Mouse (Mus musculus) forebrain, embryonic 14.5 days (tissue): ENCODE measurements around the gene Cyp26b1. TPM values are rescaled to one million over a fixed set of nuclear protein-coding genes. Genes with fewer than 3 reads are reported as not detected.

Experiments
- ATAC-seq: fragments of 200-750 bp; cut with Nextera tagmentation; 2 replicates; pipeline ENCODE4 v1.8.0; 2017; ENCODE audit warnings: mild to moderate bottlenecking, moderate library complexity
- DNase-seq: peaks from one replicate; pipeline ENCODE4 v3.0.0-alpha.2; 2015; ENCODE audit warnings: low spot score
- H3K27ac ChIP-seq: fragments of 300-500 bp; sonication (generic); 2 replicates; pipeline ENCODE4 v1.5.1; 2014; ENCODE audit warnings: low read depth, mild to moderate bottlenecking, control low read depth, low read length, moderate library complexity
- H3K27me3 ChIP-seq: fragments of 300-500 bp; sonication (generic); replicated peaks from 2 replicates; pipeline ENCODE4 v1.6.1; 2014; ENCODE audit warnings: low read length, control low read depth, mixed read lengths; ENCODE audit not compliant: control insufficient read depth, insufficient read depth
- H3K36me3 ChIP-seq: fragments of 300-500 bp; sonication (generic); 2 replicates; pipeline ENCODE4 v1.6.1; 2014; ENCODE audit warnings: low read length, control low read depth; ENCODE audit not compliant: control insufficient read depth, insufficient read depth
- H3K4me1 ChIP-seq: fragments of 300-500 bp; sonication (generic); 2 replicates; pipeline ENCODE4 v1.6.1; 2014; ENCODE audit warnings: antibody characterized with exemption, low read length, control low read depth; ENCODE audit not compliant: control insufficient read depth, insufficient read depth
- H3K4me2 ChIP-seq: fragments of 300-500 bp; sonication (generic); 2 replicates; pipeline ENCODE4 v1.6.1; 2014; ENCODE audit warnings: mild to moderate bottlenecking, control low read depth, low read length
- H3K4me3 ChIP-seq: fragments of 300-500 bp; sonication (generic); 2 replicates; pipeline ENCODE4 v1.5.1; 2014; ENCODE audit warnings: low read depth, low read length, control low read depth
- H3K9ac ChIP-seq: fragments of 300-500 bp; sonication (generic); 2 replicates; pipeline ENCODE4 v1.6.1; 2014; ENCODE audit warnings: mild to moderate bottlenecking, low read length, control low read depth, moderate library complexity
- H3K9me3 ChIP-seq: fragments of 300-500 bp; sonication (generic); replicated peaks from 2 replicates; pipeline ENCODE4 v1.6.1; 2016; ENCODE audit warnings: low read length, control low read depth, mixed read lengths; ENCODE audit not compliant: control insufficient read depth
- WGBS: fragments of 180-500 bp; shearing (Covaris S2); extraction: QIAGEN DNeasy Blood & Tissue Kit; methylation state at CpG from one replicate; pipeline ENCODE4 v1.1.7; 2014; 5-methylcytosine and 5-hydroxymethylcytosine counted together
- polyA plus RNA-seq: library from polyadenylated mRNA; unstranded; fragments of >200 nt; fragmentation: Nextera tagmentation; extraction: Ambion mirVana; gene quantifications from 2 replicates; pipeline ENCODE4 v1.2.1, GENCODE M21; 2014

The Cyp26b1 gene
- polyA plus RNA-seq, 1 experiment from 2014 or later, result 1.5 TPM

DNA sequence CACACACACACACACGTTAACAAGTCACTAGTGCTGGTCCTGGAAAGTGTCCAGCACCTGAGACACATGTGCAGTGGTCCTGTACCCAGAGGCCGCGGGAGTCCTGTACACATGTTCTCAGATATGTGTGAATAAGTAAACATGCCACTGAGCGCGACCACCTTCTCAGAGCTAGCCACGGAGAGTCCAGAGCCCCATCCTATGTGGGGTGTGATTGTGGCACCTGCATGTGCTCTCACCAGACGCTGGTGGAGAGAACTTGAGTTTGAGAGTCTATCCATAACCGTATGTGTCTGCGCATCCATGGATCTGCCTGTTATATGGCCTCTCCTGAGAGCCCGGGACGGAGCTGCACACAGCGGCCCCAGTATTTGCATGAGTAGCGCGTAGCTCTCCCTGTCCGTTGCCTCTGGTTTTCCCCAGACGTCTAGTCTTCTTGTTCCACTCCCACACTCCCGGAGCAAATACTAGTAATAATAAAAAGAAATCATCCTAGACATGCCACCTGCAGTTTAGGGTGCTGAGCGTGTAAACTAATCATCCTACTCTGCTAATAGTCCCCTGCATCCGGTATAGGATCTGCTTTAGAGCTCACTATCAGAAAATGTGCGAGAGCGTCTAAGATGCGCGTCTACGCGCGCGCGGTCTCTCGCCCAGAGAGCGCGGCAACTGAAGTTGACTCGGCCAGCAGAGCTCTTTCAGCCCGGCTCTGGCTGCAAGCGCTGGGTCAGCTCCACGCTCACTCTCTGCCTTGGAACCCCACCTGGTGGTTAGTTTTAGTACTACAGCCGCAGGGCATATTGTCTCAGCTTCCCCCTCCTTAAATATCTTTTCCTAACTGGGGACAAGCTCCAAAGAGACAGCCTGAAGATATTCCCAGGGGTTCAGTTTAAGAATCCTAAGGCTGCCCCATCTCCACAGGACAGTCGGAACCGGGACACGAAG lies 3.7 kb downstream of the Cyp26b1 start:
- WGBS, result 4% methylated on average over 39 of the region's 39 CpGs
- H3K9me3 ChIP-seq, result no peaks in the 10 kb centered on the region
- H3K27ac ChIP-seq, result no peak overlapping the region
- H3K4me1 ChIP-seq, result peaks cover 17% of the 10 kb centered on the region
- H3K4me3 ChIP-seq, result peak overlapping the region; percentile 39
- no peak overlapping the region for H3K9ac ChIP-seq
- H3K4me2 ChIP-seq, result peak overlapping the region; percentile 86
- peak; percentile 66 for ATAC-seq
- H3K36me3 ChIP-seq, result no peaks in the 10 kb centered on the region
- DNase-seq, result peak; percentile 88
- H3K27me3 ChIP-seq, result peaks cover 53% of the 10 kb centered on the region

DNA sequence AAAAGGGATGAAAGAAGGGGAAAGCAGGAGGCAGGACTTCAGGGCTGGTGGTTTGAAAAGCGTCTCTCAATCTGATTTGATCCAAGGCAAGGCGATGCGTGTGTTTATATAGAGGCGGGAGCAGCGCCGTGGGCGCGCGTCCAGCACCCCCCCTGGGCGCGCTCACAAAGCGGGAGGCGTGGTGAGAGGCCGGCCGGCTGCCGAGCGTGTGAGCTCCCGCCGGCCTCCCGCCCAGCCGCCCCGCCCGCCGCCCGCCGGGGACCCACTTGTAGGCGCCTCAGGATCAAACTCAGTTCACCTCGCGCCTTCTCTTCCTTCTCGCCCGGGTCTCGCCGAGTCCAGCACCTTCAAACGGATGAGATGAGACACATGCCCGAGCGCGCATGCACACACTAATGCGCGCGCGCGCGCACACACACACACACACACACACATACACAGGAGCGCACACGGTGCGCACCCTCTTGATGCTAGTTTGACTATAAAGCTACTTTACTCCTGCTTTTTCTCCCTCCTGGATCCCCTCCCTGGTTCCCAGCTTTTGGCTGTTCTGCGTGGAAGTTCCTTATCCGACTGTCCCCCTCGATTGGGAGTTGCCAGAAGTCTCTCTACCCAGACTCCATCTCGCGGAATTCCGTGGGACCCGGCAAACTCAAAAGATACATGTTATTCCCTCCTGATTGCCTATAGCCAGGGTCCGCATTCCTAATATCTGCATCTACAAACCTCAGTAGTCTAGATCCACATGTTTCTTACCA lies 4.6 kb downstream of the Cyp26b1 start:
- peaks cover 25% of the 10 kb centered on the region for H3K4me1 ChIP-seq
- peak overlapping the region; percentile 39 for H3K4me3 ChIP-seq
- H3K36me3 ChIP-seq, result no peaks in the 10 kb centered on the region
- ATAC-seq (peak; percentile 19), DNase-seq (peak; percentile 65)
- WGBS, result under 1% methylated on average over 47 of the region's 54 CpGs
- H3K27me3 ChIP-seq, result peaks cover 63% of the 10 kb centered on the region
- H3K9me3 ChIP-seq, result no peaks in the 10 kb centered on the region
- H3K4me2 ChIP-seq, result peak overlapping the region; percentile 86
- H3K27ac ChIP-seq, result no peak overlapping the region
- peak overlapping the region; percentile 45; the same call in 1 of the 2 replicates for H3K9ac ChIP-seq

DNA sequence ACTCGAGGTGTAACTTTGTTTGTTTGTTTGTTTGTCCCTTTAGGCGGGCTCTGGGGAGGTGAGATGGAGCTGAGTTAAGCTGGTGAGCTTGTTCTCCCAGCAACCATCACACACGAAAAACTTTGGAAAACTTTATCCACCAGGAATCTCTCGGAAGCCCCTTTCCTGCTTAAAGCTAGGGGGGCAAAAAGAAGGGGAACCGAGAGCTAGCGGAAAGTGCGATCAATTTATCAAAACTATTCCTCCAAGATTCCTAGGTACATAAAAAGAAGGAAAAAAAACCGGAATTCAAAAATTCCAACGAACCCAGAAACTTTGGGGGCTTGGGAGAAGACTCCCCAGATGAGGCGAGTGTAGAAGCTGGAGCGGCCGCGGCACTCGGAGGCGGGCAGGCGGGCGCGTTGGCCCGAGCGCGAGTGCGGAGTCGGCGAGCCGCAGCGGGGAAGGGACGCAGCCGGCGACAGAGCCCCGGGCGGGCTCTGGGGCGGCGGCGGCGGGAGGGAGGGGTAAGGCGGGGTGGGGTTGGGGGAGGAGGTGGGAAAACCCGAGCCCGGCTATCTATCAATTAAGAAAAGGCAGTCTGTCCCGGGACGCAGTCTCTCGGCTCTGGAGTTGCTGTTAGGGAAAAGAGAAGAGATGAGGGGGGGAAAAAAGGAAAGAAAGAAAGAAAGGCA lies 5.3 kb downstream of the Cyp26b1 start:
- Histone ChIP-seq H3K4me1 (peaks cover 32% of the 10 kb centered on the region), H3K27me3 (peaks cover 70% of the 10 kb centered on the region), H3K27ac (no peak overlapping the region), H3K4me2 (peak overlapping the region; percentile 86), H3K9me3 (no peaks in the 10 kb centered on the region), H3K9ac (peak overlapping the region; percentile 45; the same call in 1 of the 2 replicates), H3K4me3 (peak overlapping the region; percentile 39), H3K36me3 (no peaks in the 10 kb centered on the region)
- DNase-seq, result peak; percentile 36
- WGBS, result under 1% methylated on average over 39 of the region's 41 CpGs
- no peak for ATAC-seq

DNA sequence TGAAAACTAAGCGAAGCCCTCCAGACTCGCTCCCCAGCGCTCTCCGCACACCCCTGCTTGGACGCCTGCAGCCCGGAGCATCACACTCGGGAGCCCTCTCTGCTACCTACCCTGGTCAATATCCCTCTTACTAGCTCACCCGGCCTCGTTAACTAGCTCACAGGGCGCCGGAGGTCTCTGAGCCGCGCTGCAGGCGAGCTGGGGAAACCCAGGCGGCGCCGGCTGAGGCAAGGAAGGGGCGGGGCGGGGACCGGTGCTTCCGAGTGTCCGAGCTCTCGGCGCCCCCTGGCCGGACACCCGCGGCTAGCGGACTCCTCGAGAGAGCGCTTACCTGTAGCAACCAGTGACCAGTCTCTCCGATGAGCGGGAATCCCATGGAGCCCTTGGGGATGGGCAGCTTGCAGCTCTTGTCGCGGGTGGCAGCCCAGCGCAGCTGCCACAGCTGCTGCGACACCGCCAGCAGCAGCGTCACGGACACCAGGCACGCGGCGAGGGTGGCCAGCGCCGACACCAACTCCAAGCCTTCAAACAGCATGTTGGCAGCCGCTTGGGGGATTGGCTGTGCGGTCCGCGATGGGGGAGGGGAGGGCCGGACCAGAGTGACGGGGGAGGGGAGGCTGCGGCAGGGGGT lies 6.1 kb downstream of the Cyp26b1 start:
- WGBS, result under 1% methylated on average over 48 of the region's 51 CpGs

DNA sequence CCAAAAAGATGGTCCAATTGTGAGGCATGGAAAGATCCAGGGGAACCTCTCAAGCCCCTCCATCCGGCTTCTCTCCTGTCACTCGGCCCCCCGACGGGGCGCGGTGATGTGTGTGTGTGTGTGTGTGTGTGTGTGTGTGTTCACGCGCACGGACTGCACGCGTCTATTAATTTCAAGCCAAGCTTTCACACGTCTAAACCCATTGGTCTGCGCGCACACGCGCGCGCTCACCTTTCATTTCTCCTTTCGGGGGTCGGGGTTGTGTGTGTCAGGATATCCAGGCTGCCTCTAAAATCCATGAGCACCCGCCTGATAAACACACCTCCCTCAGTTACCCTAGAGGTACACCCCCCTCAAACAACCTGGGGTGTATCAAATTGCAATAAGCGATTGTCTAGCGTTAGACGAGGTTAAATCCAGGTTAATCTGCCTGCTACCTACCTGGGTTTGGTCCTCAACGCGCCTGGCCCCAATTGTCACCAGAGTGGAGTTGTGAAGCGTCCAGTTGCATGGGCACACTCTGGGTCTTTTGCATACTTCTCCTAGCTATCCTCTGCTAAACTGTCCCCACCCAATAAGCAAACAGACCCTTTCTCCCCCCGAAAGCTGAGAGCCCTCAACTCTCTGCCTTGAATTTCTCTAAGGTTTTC lies 7.0 kb downstream of the Cyp26b1 start:
- DNase-seq (no peak), ATAC-seq (no peak)
- peak overlapping the region; percentile 86; the same call in 1 of the 2 replicates for H3K4me2 ChIP-seq
- H3K4me3 ChIP-seq, result peak overlapping the region; percentile 39; the same call in 1 of the 2 replicates
- peaks cover 87% of the 10 kb centered on the region for H3K27me3 ChIP-seq
- H3K27ac ChIP-seq, result no peak overlapping the region
- no peaks in the 10 kb centered on the region for H3K36me3 ChIP-seq
- no peaks in the 10 kb centered on the region for H3K9me3 ChIP-seq
- 2% methylated on average over 28 of the region's 28 CpGs for WGBS
- peaks cover 35% of the 10 kb centered on the region for H3K4me1 ChIP-seq
- H3K9ac ChIP-seq, result no peak overlapping the region

More for the DNA sequence above, 6.1 kb downstream of the Cyp26b1 start:
- H3K4me2 ChIP-seq, result peak overlapping the region; percentile 86
- no peaks in the 10 kb centered on the region for H3K36me3 ChIP-seq
- peaks cover 78% of the 10 kb centered on the region for H3K27me3 ChIP-seq
- H3K27ac ChIP-seq, result no peak overlapping the region
- DNase-seq, result peak; percentile 41
- H3K9me3 ChIP-seq, result no peaks in the 10 kb centered on the region
- peak overlapping the region; percentile 39 for H3K4me3 ChIP-seq
- ATAC-seq, result no peak
- H3K4me1 ChIP-seq, result peaks cover 35% of the 10 kb centered on the region
- peak overlapping the region; percentile 45 for H3K9ac ChIP-seq

DNA sequence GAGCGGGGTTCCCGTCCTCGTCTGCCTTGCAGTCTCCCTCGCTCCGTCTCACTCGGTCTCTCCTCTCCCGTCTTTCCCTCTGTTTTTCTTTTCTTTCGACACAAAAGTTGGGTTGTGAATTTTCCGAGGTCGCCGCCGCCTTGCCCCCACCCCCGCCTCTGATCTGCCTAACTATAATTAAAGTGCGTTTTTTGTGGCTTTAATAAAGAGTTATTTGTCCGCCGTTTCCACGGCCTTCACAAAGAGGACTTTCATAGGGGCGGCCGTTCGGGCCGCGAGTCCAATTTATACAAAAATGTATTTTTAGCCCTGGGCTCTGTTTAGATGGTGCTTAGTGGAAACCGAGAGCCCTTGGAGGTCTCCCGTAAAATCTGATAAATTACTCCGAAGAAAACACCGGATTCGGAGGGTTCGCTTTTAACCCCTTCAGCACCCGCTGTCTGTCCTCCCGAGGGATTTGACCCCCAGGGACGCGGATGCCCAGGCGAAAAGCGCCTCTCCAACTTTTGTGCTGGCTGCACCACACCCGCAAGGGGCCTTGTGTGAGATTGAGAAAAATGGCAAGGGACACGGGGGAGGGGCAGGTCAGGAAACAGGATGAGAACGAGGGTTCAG lies 7.9 kb downstream of the Cyp26b1 start:
- H3K36me3 ChIP-seq, result no peaks in the 10 kb centered on the region
- peak overlapping the region; percentile 46 for H3K4me2 ChIP-seq
- H3K27me3 ChIP-seq, result peaks cover 96% of the 10 kb centered on the region
- WGBS, result under 1% methylated on average over 35 of the region's 37 CpGs
- ATAC-seq, result no peak
- H3K9ac ChIP-seq, result no peak overlapping the region
- peaks cover 35% of the 10 kb centered on the region for H3K4me1 ChIP-seq
- no peak overlapping the region for H3K27ac ChIP-seq
- DNase-seq, result no peak
- H3K4me3 ChIP-seq, result peak overlapping the region; percentile 25
- H3K9me3 ChIP-seq, result no peaks in the 10 kb centered on the region

DNA sequence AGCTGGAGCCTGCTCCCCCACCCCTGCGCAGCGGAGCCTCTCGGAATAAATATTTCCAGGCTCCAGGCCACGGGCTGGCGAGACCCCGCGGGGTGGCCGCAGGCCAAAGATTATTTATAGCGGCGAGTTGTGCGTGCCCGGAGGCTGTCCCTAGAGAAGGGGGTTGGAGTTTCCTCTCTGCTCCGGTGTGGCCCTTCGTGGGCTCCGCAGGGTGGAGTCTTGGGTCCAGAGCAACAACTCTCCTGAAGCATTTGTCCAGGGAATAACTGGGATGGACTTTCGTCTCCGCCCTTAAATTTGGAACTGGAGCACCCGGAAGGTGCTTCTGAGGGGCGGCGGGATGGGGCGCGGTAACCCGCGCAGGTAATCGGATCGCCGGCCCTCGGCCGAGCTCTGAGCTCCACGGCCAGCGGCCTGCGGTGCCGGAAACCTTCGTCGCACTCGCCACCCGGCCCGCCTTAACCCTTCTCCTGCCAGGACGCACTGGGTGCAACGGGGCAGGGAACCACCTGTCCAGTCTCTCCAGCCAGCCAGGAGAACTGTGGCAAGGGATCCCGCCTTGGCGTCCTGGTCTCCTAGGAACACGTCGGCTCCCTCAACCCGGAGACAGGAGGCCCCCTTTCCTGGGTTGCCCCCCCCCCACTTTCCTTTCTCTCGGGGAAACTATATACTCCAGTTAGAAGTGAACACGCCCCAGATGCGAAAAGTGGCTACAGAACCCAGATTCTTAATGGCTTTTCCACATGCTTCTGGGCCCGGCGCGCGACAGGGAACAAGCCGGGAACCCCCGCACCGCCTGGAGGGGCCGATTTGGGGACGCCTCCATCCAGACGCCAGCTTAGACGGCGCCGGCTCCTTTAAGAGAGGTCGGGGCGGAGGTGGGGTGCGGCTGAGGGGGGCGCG lies 8.7 kb downstream of the Cyp26b1 start:
- under 1% methylated on average over 64 of the region's 66 CpGs for WGBS
- Histone ChIP-seq H3K36me3 (no peaks in the 10 kb centered on the region), H3K27me3 (peaks cover 93% of the 10 kb centered on the region), H3K4me2 (peak overlapping the region; percentile 46), H3K9me3 (no peaks in the 10 kb centered on the region), H3K27ac (no peak overlapping the region), H3K9ac (no peak overlapping the region), H3K4me3 (peak overlapping the region; percentile 25), H3K4me1 (peaks cover 35% of the 10 kb centered on the region)
- no peak for ATAC-seq
- DNase-seq, result peak; percentile 27
